Mouse (Mus musculus): ENCODE measurements around the gene Camta1. TPM values are rescaled to one million over a fixed set of nuclear protein-coding genes. Genes with fewer than 3 reads are reported as not detected.

Gene Camta1
- polyA plus RNA-seq, 1 experiment, result 26.3 TPM

DNA sequence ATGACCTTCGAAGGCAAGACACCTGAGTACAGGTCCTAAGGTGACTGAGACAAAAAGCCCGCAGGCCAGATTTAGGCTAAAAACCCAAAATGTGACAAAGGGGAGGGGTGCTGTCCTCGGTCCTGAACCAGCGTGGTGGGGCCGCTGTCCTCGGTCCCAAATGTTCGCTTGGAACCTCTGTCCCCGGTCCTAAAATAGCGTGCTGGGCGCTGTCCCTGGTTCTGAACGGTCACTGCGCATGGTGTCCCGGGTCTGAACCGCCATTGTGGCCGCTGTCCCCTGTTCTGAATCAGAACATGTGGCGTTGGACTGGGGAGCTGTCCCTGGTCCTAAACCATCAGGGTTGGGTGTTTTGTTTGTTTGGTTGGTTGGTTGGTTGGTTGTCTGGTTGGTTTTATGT is 257.2 kb downstream of the Camta1 start:
- Histone ChIP-seq H3K27ac (ENCODE audit: insufficient read depth, low read depth, low read length) (no peak overlapping the region), H3K4me1 (ENCODE audit: control insufficient read depth, insufficient read depth, low read length) (no peaks in the 10 kb centered on the region), H3K4me3 (ENCODE audit: insufficient read depth, low read length) (no peak overlapping the region)
- TF ChIP-seq POLR2A (IDR thresholded peaks at IDR 0.05; ENCODE audit: borderline replicate concordance, low read depth, low read length) (no peak), CTCF (IDR thresholded peaks at IDR 0.05; ENCODE audit: low read depth, low read length) (no peak)

DNA sequence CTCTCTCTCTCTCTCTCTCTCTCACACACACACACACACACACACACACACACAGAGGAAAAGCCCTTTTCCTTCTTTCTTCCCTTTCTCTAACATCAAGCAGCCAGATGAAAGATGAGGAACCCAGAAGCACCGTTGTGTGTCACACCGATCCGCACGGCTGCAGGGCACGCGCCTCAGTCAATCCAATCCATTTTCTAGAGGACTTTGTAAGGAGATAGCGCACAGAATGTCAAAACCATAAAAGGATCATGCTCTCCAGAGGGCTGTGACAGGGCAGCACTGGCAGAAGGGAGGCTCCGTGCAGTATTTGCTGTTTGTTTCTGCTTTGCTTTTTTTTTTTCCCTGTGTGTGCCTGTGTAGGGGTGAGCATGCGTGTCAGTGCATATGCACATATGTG is 258.1 kb downstream of the Camta1 start:
- no peaks in the 10 kb centered on the region for H3K4me1 ChIP-seq (ENCODE audit: control insufficient read depth, insufficient read depth, low read length)
- H3K4me3 ChIP-seq (ENCODE audit: insufficient read depth, low read length), result no peak overlapping the region
- H3K27ac ChIP-seq (ENCODE audit: insufficient read depth, low read depth, low read length), result no peak overlapping the region
- TF ChIP-seq CTCF (IDR thresholded peaks at IDR 0.05; ENCODE audit: low read depth, low read length), result no peak
- TF ChIP-seq POLR2A (IDR thresholded peaks at IDR 0.05; ENCODE audit: borderline replicate concordance, low read depth, low read length), result no peak

DNA sequence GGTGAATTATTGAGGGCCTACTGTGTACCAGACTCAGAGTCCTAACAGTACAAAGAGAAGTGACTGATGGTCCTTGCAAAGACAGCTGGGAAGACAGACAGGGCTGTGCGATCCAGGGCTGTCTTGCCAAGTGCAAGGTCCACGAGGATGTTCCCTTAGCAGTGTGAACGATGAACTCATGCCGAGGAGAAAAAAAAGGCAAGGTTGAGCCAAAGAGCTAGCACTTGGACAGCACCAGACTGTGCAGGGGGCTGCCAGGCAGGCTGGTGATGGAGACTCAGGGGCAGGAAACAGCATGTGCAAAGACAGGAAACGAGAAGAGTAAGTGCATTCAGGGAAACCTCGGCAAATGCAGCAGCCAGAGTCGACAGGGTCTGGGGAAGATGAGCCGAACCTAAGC is 266.6 kb downstream of the Camta1 start:
- Histone ChIP-seq H3K27ac (ENCODE audit: insufficient read depth, low read depth, low read length) (no peak overlapping the region), H3K4me1 (ENCODE audit: control insufficient read depth, insufficient read depth, low read length) (no peaks in the 10 kb centered on the region), H3K4me3 (ENCODE audit: insufficient read depth, low read length) (no peak overlapping the region)
- TF ChIP-seq CTCF (IDR thresholded peaks at IDR 0.05; ENCODE audit: low read depth, low read length), result no peak
- TF ChIP-seq POLR2A (IDR thresholded peaks at IDR 0.05; ENCODE audit: borderline replicate concordance, low read depth, low read length), result no peak

DNA sequence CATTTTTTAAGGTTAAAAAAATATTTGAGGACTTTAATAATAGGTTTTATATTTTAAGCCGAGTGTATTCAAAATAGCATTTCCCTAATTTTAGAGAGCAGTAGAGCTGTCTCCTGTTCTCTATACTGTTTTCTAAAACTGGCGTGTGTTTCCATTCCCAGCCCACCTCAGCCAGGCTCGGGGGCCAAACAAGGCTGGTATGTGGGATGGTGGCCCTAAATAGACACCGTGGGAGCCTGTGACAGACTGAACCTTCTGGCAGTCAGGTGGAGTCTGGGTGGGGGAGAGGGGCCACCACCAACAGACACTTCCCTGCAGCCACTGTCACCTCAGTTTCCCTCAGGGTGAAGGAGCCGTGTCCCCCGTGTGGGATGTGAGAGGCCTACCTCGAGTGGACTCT is 268.6 kb downstream of the Camta1 start:
- TF ChIP-seq POLR2A (IDR thresholded peaks at IDR 0.05; ENCODE audit: borderline replicate concordance, low read depth, low read length), result no peak
- TF ChIP-seq CTCF (IDR thresholded peaks at IDR 0.05; ENCODE audit: low read depth, low read length), result no peak
- H3K4me3 ChIP-seq (ENCODE audit: insufficient read depth, low read length), result no peak overlapping the region
- H3K27ac ChIP-seq (ENCODE audit: insufficient read depth, low read depth, low read length), result no peak overlapping the region
- H3K4me1 ChIP-seq (ENCODE audit: control insufficient read depth, insufficient read depth, low read length), result no peaks in the 10 kb centered on the region

DNA sequence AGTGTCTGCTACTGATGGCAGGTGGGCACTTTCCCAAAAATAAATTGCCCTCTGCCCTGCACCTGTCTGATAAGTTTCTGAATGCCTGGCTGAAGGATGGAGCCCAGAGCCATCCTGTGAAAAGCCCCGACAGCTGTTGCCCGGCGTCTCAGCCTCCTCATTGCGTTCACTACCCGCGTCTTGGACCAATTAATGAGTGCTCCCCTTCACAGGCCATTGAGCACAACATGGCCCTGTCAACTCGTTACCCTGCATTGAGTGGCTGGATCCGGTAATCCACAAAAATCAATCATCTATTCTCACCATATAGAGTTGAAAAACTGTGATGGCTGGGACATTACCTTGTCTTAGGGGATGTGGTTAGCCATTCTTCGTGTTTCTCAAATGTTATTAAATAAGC is 275.6 kb downstream of the Camta1 start:
- Histone ChIP-seq H3K27ac (ENCODE audit: insufficient read depth, low read depth, low read length) (no peak overlapping the region), H3K4me3 (ENCODE audit: insufficient read depth, low read length) (no peak overlapping the region), H3K4me1 (ENCODE audit: control insufficient read depth, insufficient read depth, low read length) (no peaks in the 10 kb centered on the region)
- TF ChIP-seq POLR2A (IDR thresholded peaks at IDR 0.05; ENCODE audit: borderline replicate concordance, low read depth, low read length) (no peak), CTCF (IDR thresholded peaks at IDR 0.05; ENCODE audit: low read depth, low read length) (no peak)

DNA sequence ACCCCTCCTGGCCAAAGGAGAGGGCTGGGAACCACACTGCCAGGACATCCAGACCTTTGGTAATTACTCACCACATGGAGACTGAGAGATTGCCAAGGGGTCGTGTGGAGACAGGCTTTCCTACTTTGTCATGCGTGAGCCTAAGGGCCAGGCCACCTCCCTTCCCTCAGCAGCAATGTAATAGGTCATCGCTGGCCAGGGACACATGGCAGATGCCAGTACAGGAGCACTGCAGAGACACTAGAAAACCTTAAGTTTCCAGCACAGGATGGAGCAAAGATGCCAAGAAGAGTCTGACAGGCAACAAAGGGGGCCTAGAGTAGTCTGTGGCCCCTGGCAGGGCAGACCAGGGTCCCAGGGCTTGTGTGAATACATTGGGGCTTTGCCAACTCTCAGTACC is 283.7 kb downstream of the Camta1 start:
- Histone ChIP-seq H3K27ac (ENCODE audit: insufficient read depth, low read depth, low read length) (no peak overlapping the region), H3K4me1 (ENCODE audit: control insufficient read depth, insufficient read depth, low read length) (no peaks in the 10 kb centered on the region), H3K4me3 (ENCODE audit: insufficient read depth, low read length) (no peak overlapping the region)
- TF ChIP-seq CTCF (IDR thresholded peaks at IDR 0.05; ENCODE audit: low read depth, low read length) (no peak), POLR2A (IDR thresholded peaks at IDR 0.05; ENCODE audit: borderline replicate concordance, low read depth, low read length) (no peak)

- Histone ChIP-seq H3K27ac (ENCODE audit: insufficient read depth, low read depth, low read length) (no peak overlapping the region), H3K4me3 (ENCODE audit: insufficient read depth, low read length) (no peak overlapping the region), H3K4me1 (ENCODE audit: control insufficient read depth, insufficient read depth, low read length) (no peaks in the 10 kb centered on the region)
- TF ChIP-seq CTCF (IDR thresholded peaks at IDR 0.05; ENCODE audit: low read depth, low read length), result no peak
- no peak for TF ChIP-seq POLR2A (IDR thresholded peaks at IDR 0.05; ENCODE audit: borderline replicate concordance, low read depth, low read length)
Measured at GRCm38 (mm10) chr4:151576291-151577108, 285.2 kb downstream of the Camta1 start.

DNA sequence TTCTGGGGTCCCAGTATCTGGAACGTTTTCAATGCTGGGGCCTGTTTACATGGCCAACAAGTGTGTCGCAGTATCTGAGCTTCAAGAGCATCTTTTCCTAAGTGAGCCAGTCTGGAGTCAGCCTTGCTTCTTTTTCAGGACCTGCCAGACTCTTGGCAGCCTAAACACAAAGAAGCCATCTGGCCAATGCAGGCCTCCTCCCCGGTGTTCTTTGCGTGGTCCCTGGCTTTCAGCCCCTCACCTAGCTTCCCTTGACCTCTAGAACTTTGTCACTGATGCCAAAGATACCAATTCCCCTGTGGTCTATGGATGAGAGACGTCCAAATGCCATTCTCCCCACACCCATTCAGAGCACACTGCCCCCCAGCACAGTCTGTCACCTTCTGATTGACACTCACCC is 289.0 kb downstream of the Camta1 start:
- no peak overlapping the region for H3K4me3 ChIP-seq (ENCODE audit: insufficient read depth, low read length)
- TF ChIP-seq POLR2A (IDR thresholded peaks at IDR 0.05; ENCODE audit: borderline replicate concordance, low read depth, low read length), result no peak
- TF ChIP-seq CTCF (IDR thresholded peaks at IDR 0.05; ENCODE audit: low read depth, low read length), result no peak
- no peak overlapping the region for H3K27ac ChIP-seq (ENCODE audit: insufficient read depth, low read depth, low read length)
- no peaks in the 10 kb centered on the region for H3K4me1 ChIP-seq (ENCODE audit: control insufficient read depth, insufficient read depth, low read length)

DNA sequence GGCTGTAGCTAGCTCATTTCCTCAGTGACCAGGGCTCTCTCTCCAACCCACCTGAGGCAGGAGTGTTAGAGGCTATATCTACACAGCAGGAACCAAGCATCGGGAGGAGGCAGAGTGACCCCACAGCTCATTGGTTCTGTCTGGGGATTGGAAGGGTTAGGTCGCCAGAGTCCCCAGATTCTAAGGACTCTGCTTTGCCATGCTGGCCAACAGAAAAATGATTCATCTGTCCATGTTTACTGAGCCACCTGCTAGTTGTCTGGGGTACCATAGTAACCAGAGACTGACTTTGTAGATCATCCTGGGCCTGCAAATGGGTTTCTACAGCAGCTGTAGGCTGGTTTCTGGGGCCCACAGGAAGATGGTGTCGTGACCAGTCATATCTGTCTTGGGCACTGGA is 292.1 kb downstream of the Camta1 start:
- TF ChIP-seq CTCF (IDR thresholded peaks at IDR 0.05; ENCODE audit: low read depth, low read length) (no peak), POLR2A (IDR thresholded peaks at IDR 0.05; ENCODE audit: borderline replicate concordance, low read depth, low read length) (no peak)
- Histone ChIP-seq H3K27ac (ENCODE audit: insufficient read depth, low read depth, low read length) (no peak overlapping the region), H3K4me3 (ENCODE audit: insufficient read depth, low read length) (no peak overlapping the region), H3K4me1 (ENCODE audit: control insufficient read depth, insufficient read depth, low read length) (no peaks in the 10 kb centered on the region)

GRCm38 (mm10) chr4:151568887-151569286 is 292.8 kb downstream of the Camta1 start:
- no peaks in the 10 kb centered on the region for H3K4me1 ChIP-seq (ENCODE audit: control insufficient read depth, insufficient read depth, low read length)
- TF ChIP-seq POLR2A (IDR thresholded peaks at IDR 0.05; ENCODE audit: borderline replicate concordance, low read depth, low read length) (no peak), CTCF (IDR thresholded peaks at IDR 0.05; ENCODE audit: low read depth, low read length) (no peak)
- no peak overlapping the region for H3K27ac ChIP-seq (ENCODE audit: insufficient read depth, low read depth, low read length)
- no peak overlapping the region for H3K4me3 ChIP-seq (ENCODE audit: insufficient read depth, low read length)

Measured in bone marrow macrophage, adult 2 months (primary cell).